Mouse (Mus musculus) limb, embryonic 11.5 days (tissue): ENCODE measurements around the gene Gm13276. TPM values are rescaled to one million over a fixed set of nuclear protein-coding genes. Genes with fewer than 3 reads are reported as not detected.
"Not testable (repeated sequence)": the region's sequence is repeated elsewhere in the genome, so short reads cannot be mapped to it uniquely, and the experiment has no call there.

Experiments
- ATAC-seq: fragments of 200-750 bp; cut with Nextera tagmentation; 2 replicates; pipeline ENCODE4 v1.8.0; 2017; ENCODE audit warnings: low read depth; ENCODE audit not compliant: insufficient number of reproducible peaks, low FRiP score, low TSS enrichment
- DNase-seq: peaks from one replicate; pipeline ENCODE4 v3.0.0-alpha.2; 2015; ENCODE audit warnings: low spot score
- H3K27ac ChIP-seq: fragments of 300-500 bp; sonication (generic); replicated peaks from 2 replicates; pipeline ENCODE4 v1.5.1; 2014; ENCODE audit warnings: low read depth, mild to moderate bottlenecking, low read length
- H3K27me3 ChIP-seq: fragments of 300-500 bp; sonication (generic); 2 replicates; pipeline ENCODE4 v1.6.1; 2014; ENCODE audit warnings: mild to moderate bottlenecking, low read length, mixed read lengths; ENCODE audit not compliant: control insufficient read depth, insufficient read depth
- H3K36me3 ChIP-seq: fragments of 300-500 bp; sonication (generic); 2 replicates; pipeline ENCODE4 v1.6.1; 2014; ENCODE audit warnings: mild to moderate bottlenecking, low read length, moderate library complexity, mixed read lengths; ENCODE audit not compliant: control insufficient read depth, insufficient read depth
- H3K4me1 ChIP-seq: fragments of 300-500 bp; sonication (generic); 2 replicates; pipeline ENCODE4 v1.6.1; 2014; ENCODE audit warnings: low read length, mixed read lengths; ENCODE audit not compliant: control insufficient read depth, insufficient read depth
- H3K4me2 ChIP-seq: fragments of 300-500 bp; sonication (generic); 2 replicates; pipeline ENCODE4 v1.6.1; 2014; ENCODE audit warnings: low read depth, mild to moderate bottlenecking, moderate library complexity; ENCODE audit not compliant: severe bottlenecking
- H3K4me3 ChIP-seq: fragments of 300-500 bp; sonication (generic); 2 replicates; pipeline ENCODE4 v1.5.1; 2014; ENCODE audit warnings: low read depth, low read length
- H3K9ac ChIP-seq: fragments of 300-500 bp; sonication (generic); 2 replicates; pipeline ENCODE4 v1.6.1; 2014; ENCODE audit warnings: mild to moderate bottlenecking, low read length
- H3K9me3 ChIP-seq: fragments of 300-500 bp; sonication (generic); 2 replicates; pipeline ENCODE4 v1.6.1; 2016; ENCODE audit warnings: low read length; ENCODE audit not compliant: control insufficient read depth
- WGBS: fragments of 180-500 bp; shearing (Covaris S2); extraction: QIAGEN DNeasy Blood & Tissue Kit; methylation state at CpG from one replicate; pipeline ENCODE4 v1.1.7; 2014; 5-methylcytosine and 5-hydroxymethylcytosine counted together
- polyA plus RNA-seq: library from polyadenylated mRNA; unstranded; fragments of >200 nt; fragmentation: Nextera tagmentation; extraction: Ambion mirVana; gene quantifications from 2 replicates; pipeline ENCODE4 v1.2.1, GENCODE M21; 2014

Gene Gm13276
- polyA plus RNA-seq, 1 experiment from 2014 or later: not detected

GRCm38 (mm10) chr4:88756581-88757513 is 28.7 kb upstream of the Gm13276 start:
- not testable (repeated sequence) for H3K27me3 ChIP-seq, H3K9me3 ChIP-seq, ATAC-seq, H3K4me1 ChIP-seq, H3K36me3 ChIP-seq
- H3K9ac ChIP-seq: peak overlapping the region; percentile 60
- peak; percentile 58 for DNase-seq
- peak overlapping the region; percentile 61 for H3K4me2 ChIP-seq
- peak overlapping the region; percentile 37 for H3K4me3 ChIP-seq
- 14% methylated on average over 28 of the region's 31 CpGs for WGBS
- H3K27ac ChIP-seq: peak overlapping the region; percentile 77

- peak; percentile 99 for ATAC-seq
- under 1% methylated on average over 11 of the region's 21 CpGs for WGBS
Observed at GRCm38 (mm10) chr4:88757628-88758031, 27.9 kb upstream of the Gm13276 start.

GRCm38 (mm10) chr4:88758751-88759150 is 26.8 kb upstream of the Gm13276 start:
- H3K36me3 ChIP-seq, DNase-seq, H3K9ac ChIP-seq, H3K4me1 ChIP-seq, H3K27ac ChIP-seq, H3K27me3 ChIP-seq, H3K4me2 ChIP-seq, H3K9me3 ChIP-seq, ATAC-seq, H3K4me3 ChIP-seq: not testable (repeated sequence)
- 88% methylated on average over 9 of the region's 9 CpGs for WGBS

More at GRCm38 (mm10) chr4:88757628-88758031, 27.9 kb upstream of the Gm13276 start:
- H3K4me2 ChIP-seq: peak overlapping the region; percentile 61
- peak overlapping the region; percentile 77 for H3K27ac ChIP-seq
- H3K36me3 ChIP-seq, H3K9me3 ChIP-seq, H3K27me3 ChIP-seq, H3K4me1 ChIP-seq: not testable (repeated sequence)
- H3K4me3 ChIP-seq: peak overlapping the region; percentile 37
- H3K9ac ChIP-seq: peak overlapping the region; percentile 60; the same call in 1 of the 2 replicates
- peak; percentile 85 for DNase-seq

GRCm38 (mm10) chr4:88759610-88760268 is 25.8 kb upstream of the Gm13276 start, which contains the start of gene Gm13283:
Gene Gm13283, plus strand, starts transcription at chr4:88760119.
- H3K4me1 ChIP-seq, H3K9ac ChIP-seq, ATAC-seq: not testable (repeated sequence)

GRCm38 (mm10) chr4:88760431-88760830 is 25.1 kb upstream of the Gm13276 start:
- H3K4me2 ChIP-seq: peak overlapping the region; percentile 17; the same call in 1 of the 2 replicates
- WGBS: under 1% methylated on average over 17 of the region's 28 CpGs
- H3K4me3 ChIP-seq, H3K27ac ChIP-seq, H3K36me3 ChIP-seq, H3K9ac ChIP-seq, ATAC-seq, H3K9me3 ChIP-seq, H3K27me3 ChIP-seq, H3K4me1 ChIP-seq: not testable (repeated sequence)
- peak; percentile 76 for DNase-seq

More at GRCm38 (mm10) chr4:88759610-88760268, 25.8 kb upstream of the Gm13276 start, which contains the start of gene Gm13283:
- 26% methylated on average over 6 of the region's 14 CpGs for WGBS
- not testable (repeated sequence) for H3K27me3 ChIP-seq, DNase-seq, H3K9me3 ChIP-seq, H3K4me3 ChIP-seq, H3K27ac ChIP-seq, H3K36me3 ChIP-seq
- H3K4me2 ChIP-seq: peak within 1 kb of the TSS; percentile 17; the same call in 1 of the 2 replicates

GRCm38 (mm10) chr4:88761776-88762175 is 23.7 kb upstream of the Gm13276 start:
- H3K4me3 ChIP-seq, H3K4me2 ChIP-seq, H3K27ac ChIP-seq, H3K36me3 ChIP-seq, H3K9ac ChIP-seq, H3K9me3 ChIP-seq, DNase-seq, ATAC-seq, H3K27me3 ChIP-seq, H3K4me1 ChIP-seq: not testable (repeated sequence)
- 69% methylated on average over 6 of the region's 8 CpGs for WGBS

GRCm38 (mm10) chr4:88762341-88762740 is 23.2 kb upstream of the Gm13276 start:
- DNase-seq, H3K9ac ChIP-seq, H3K9me3 ChIP-seq, H3K4me3 ChIP-seq, H3K4me1 ChIP-seq, H3K4me2 ChIP-seq, ATAC-seq, H3K27me3 ChIP-seq, H3K36me3 ChIP-seq, H3K27ac ChIP-seq: not testable (repeated sequence)
- WGBS: 55% methylated on average over 9 of the region's 9 CpGs

- peak overlapping the region; percentile 25; the same call in 1 of the 2 replicates for H3K4me2 ChIP-seq
- not testable (repeated sequence) for H3K9ac ChIP-seq, H3K27me3 ChIP-seq, H3K4me1 ChIP-seq, H3K9me3 ChIP-seq, H3K36me3 ChIP-seq, H3K27ac ChIP-seq, ATAC-seq, H3K4me3 ChIP-seq
- WGBS: 3% methylated on average over 28 of the region's 42 CpGs
- peak; percentile 72 for DNase-seq
Observed at GRCm38 (mm10) chr4:88763384-88764018, 22.0 kb upstream of the Gm13276 start.
